Mouse (Mus musculus): Measurements from ENCODE around the gene Tmem254c.
"Not testable (repeated sequence)": the region's sequence is repeated elsewhere in the genome, so short reads cannot be mapped to it uniquely, and the experiment has no call there.

Gene Tmem254c

DNA sequence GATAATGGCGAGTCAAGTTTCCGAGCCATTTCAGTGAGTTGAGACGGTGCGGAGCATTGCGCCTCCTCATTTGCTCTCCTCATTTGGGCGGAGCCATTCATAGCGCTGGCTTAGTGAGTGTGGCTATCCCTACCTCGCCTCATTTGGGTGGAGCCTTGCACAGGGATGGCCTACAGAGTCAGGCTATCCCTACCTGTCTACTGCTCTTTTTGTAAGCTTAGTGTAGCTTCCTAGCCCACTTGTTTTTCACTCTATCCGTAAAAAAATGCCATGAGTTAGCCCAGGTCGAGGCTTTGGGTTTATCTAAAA lies at the start of gene Tmem254c:
TSS of gene Tmem254c (minus strand) at position 31 of the 309 bp plus-strand sequence.
- DNase-seq (ENCODE audit: low read depth): not testable (repeated sequence)

DNA sequence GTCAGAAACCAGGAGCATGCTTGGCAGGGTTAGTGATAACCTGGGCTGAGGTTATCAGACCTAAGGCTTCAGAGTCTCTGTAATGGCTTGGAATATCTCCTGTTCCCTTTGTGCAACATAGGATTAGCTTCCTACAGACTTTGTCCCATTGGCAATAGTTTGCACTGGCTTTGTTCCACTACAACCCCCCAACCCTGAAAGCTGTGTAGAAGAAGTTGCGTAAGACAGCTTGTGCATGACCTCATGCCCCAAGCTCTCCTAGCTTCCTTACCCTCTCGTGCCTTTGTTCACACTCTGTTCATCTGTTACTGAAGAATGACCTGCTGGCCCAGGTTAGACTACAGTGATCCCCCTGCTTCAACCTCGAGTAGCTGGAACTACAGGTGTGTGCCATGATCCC lies 30.5 kb upstream of the Tmem254c start:
- not testable (repeated sequence) for DNase-seq (ENCODE audit: low read depth)

DNA sequence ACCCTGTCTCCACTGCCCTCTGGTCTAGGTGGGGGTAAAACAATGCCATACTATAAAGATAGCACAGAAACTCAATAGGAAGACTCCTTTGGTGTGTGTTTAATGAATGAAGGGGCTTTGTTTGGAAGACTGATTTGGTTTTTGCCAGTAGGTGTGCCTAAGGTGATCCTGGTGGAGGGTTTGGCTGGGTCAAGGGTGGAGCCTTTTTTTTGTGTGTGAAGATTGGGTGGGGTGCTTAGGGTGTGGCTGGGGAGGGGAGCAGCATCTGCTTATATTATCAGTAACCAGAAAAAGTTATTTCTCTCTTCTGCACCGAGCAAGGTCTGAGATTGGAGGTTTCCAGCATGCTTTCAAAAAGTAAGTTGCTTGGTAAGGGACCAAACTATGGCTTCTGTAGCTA lies 14.8 kb upstream of the Tmem254c start, which contains the start of gene Cphx3:
TSS of gene Cphx3 (plus strand) at position 301 of the 400 bp plus-strand sequence.
- DNase-seq (ENCODE audit: low read depth): not testable (repeated sequence)

DNA sequence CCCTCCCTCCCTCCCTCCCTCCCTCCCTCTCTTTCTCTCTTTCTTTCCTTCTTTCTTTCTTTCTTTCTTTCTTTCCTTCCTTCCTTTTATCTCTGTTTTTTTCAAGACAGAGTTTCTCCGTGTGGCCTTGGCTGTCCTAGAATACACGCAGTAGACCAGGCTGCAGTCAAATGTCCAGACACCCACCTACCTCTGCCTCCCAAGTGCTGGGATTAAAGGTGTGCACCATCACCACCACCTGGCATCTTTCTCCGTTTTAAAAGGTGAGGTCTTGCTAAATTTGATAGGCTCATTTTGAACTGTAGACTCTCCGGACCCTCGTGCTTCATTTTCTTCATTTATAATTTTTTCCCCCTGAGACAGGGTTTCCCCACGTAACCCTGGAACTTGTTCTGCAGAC lies 14.1 kb upstream of the Tmem254c start, which contains the start of gene Cphx2:
TSS of gene Cphx2 (plus strand) at position 301 of the 400 bp plus-strand sequence.
- not testable (repeated sequence) for DNase-seq (ENCODE audit: low read depth)

DNA sequence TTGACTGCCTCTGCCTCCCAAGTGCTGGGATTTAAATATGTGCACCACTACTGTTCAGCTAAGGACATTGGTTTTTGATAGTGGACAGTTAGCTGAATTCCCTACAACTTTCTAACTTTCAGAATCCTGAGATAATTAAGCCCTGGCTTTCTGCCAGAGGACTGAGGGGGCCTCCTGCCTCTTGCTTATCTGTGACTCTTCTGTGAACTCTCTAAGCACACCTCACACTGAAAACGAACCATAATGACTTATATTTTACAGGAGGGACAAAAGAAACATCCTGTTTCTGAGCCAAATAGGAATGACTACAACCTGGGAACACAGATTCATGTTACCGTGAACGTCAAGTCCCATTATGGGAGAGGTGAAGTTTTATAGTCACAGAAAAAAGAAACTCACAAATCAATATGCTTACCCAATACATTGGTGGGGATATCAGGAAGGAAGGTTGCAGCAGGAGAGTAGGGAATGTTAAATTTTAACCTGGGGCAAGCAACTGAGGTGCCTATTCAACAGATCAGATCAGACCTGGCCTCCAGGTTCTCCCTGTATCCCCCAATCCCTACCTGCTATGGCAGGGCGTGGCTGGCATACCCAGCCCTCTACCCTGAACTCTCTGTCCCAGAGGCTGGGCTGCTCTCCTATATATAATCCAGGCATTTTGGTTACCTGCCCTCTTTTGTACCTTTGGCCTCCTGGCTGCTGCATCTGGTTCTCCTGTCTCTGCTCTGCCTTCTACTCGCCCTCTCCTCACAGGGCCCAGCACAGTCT lies 9.7 kb upstream of the Tmem254c start:
- DNase-seq (ENCODE audit: low read depth): not testable (repeated sequence)

DNA sequence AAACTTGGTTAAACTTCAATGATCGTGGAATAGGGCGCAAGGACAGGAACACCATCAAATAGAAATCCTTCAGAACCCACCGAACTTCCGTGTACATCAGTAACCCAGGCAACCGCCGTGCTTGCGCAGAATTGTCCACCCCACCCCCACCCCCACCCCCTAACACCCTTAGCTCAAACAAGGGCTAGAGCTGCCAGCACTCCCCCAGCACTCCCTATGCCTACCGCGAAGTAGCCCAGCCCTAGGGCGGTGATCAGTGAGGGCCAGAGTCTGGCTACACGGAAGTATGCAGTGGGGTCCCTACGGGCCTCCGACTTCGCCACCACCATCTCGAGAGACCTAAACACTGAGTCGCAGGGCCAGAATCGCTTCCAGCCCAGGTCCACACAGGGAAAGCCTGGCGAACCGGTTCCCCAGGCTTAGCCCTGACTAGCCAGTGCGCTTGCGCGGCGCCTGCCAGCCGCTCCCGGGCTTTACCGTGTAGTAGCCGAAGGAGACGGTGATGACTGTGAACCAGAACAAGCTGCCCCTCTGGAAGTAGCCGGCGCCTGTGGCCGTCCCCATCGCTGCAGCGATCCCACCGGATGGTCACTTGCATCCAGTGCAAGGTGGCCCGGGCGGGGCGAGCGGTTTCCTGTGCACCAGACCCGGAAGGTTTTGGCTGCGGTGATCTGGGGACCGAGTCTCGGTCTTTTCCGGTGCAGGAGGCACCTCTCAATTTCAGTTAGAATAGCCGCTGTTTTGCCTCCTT lies 406 bp downstream of the Tmem254c start:
- not testable (repeated sequence) for DNase-seq (ENCODE audit: low read depth)

DNA sequence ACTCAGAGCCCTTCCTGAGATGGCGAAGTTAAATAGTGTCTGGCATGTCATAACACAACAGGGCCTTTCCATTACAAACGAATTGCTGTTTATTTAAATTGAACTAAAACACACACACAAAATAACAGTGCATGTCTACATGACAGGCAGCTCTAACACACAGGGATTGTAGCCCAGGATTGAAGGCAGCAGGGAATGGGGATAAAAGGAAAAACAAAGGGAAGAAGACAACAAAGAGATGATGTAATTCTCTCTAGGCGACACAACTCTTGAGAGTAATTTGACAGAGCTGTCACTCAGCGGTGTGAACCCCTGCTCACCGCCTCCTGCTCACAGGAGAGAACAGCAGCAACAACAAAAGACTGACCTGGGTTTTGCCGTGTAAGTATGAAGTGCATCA lies 7.8 kb downstream of the Tmem254c start:
- not testable (repeated sequence) for DNase-seq (ENCODE audit: low read depth)

DNA sequence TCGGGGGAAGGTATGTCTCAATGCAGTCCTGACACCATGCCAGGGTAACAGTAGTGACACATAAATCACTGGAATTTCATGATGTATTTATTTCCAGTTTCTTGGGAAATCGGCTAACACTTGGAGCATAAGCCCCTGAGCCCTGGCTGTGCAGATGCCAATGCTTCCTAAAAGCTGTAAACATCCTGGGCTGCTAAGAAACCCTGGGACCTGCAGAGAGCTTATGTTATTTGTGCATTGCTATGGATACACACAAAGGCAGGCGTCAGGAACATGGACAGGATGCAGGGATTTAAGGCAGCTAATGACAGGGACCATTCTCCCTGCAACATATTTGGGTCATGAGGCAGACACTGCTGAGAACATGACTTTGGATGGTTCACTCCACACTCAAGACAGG lies 9.0 kb downstream of the Tmem254c start:
- not testable (repeated sequence) for DNase-seq (ENCODE audit: low read depth)

DNA sequence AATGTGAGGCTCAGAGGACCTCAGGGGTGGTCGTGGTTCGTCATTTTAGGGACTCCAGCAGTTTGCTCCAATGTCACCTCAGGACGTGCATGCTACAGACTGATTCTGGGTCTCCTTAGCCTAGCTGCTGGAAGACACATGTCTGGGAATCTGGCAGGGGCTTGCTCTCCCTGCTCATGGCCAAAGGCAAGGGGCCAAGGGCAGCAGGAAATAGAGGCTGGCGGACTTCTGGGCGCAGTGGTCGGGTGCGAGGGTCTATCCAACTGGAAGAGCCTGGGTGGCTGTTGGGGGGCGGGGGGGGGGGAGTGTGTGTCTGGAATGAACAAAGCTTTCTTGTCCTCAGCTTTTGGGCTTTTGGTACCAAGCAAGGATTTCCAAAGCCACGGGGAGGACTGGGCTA lies 18.4 kb downstream of the Tmem254c start:
- not testable (repeated sequence) for DNase-seq (ENCODE audit: low read depth)

DNA sequence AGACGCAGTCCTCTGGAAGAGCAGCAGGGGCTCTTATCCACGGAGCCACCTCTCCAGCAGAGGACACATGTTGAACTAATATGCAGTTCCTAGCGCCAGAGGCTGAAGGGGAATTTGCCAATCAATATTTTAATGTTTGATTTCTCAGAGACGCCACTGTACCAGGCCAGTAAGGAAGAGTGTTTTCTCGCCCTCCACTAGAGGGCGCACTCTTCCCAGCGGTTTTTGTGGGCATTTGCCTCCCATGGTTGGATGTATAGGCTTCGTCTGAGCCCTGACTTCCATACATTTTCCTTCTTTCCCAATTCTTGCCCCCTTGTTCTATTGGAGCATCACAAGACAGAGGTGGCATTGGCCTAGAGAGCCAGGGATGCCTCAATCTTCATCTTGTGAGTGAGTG lies 20.1 kb downstream of the Tmem254c start:
- DNase-seq (ENCODE audit: low read depth): not testable (repeated sequence)

DNA sequence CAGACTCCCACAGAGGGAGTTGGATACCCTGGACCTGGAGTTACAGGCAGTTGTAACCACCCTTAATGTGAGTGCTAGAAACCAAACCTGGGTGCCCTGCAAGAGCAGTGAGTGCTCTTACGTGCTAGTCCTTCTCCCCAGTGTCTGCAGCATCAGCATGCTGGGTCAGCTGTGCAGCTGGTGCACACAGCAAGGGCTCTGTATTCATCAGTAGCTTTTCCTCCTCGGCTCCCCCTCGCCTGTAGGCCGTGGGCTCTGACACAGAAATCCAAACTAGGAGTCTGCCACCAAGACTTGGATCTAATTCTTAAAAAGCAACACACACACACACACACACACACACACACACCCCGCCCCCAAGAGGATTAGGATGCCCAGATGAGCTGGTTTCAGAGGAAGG lies 22.1 kb downstream of the Tmem254c start:
- DNase-seq (ENCODE audit: low read depth): not testable (repeated sequence)

DNA sequence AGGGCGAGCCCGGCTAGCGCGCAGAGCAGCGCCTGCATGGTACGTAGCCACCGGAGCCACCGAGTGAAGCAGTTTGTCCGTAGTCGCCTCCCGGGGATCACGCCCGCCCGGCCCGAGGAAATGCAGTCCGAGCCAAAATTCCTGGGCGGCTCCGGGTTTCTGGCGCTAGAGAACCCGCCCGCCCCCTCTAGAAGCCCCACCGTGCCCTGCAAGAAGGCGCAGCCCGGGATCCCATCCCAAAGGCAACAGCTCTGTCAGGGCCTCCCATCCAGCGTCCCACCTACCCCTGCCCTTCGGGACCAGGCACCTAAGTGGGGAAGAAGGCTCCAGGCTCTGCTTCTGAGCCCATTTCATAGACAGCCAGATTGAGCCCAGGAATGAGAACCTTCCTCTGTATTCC lies 24.5 kb downstream of the Tmem254c start, which contains the start of gene Gm9780:
TSS of gene Gm9780 (minus strand) at position 101 of the 400 bp plus-strand sequence.
- not testable (repeated sequence) for DNase-seq (ENCODE audit: low read depth)

DNA sequence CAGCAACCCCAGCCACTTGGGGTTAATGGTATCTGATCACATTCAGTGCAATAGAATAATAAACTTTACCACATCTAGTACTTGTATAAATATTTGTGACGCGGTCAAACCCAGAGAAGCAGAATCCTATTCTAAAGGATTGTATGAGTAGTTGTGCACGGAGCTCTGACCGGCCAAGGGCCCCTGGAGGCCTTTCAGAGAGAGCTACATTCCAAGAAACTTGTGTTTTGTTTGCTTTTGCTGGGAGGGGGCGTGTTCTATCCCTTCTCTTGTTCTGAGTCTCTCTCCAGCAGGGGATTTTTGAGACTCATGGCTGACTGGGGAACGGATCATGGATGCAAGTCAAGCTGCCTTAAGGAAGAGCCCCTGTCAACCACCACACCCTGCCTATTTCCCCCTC lies 31.7 kb downstream of the Tmem254c start:
- not testable (repeated sequence) for DNase-seq (ENCODE audit: low read depth)

DNA sequence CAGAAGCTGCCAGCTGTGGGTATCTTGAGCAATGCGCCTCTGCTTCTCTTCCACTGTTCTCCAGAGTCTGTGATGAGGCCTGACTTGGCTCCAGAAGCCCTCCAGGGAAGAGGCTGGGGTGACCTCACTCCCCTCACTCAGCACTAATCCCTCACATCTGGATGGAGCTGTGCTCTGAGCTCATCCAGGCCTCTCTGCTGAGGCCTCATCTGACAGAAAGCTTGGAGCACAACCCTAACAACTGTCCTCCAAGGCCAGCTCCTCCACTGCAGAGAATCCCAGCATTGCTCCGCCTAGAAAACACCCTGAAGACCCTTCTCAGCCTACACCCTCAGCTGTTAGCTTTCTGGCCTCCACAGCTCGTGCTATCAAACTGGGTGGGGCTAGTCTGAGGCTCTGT lies 32.8 kb downstream of the Tmem254c start:
- DNase-seq (ENCODE audit: low read depth): not testable (repeated sequence)

DNA sequence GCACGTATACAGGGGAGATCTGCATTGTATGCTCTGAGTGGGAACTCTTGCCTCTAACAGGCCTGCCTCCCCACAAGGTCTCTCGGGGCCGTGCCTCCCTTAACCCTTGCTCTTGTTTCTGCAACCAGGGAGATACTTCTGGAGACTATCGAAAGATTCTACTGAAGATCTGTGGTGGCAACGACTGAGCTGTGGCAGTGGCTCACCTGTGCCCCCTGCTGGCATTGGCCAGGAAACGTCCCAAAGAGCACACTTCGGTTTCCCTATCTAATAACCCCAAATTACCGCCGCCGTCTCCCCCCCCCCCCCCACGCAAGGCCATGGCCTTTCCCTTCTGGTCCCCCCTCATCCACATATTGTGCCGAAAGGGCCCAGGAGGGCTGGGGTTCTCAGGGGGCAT lies 41.5 kb downstream of the Tmem254c start:
- DNase-seq (ENCODE audit: low read depth): not testable (repeated sequence)

DNA sequence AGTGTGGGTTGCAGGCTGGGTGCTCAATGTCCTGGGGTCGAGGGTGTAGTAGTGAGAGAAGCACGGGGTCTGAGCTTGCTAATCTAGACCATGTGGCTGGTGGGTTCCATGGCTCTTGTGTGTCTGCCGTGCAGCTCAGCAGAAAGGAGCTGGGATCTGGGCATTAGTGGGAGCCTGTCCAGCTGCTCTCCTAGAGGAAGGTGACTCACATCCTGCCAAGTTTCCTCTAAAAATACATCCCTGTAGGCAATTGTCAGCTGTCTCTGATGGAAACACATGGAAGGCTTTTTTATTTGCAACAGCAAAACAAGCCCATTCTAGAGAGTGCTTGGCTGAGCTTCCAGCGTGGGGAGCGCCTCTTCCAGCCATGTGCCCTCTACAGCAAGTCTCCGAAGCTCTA lies 44.3 kb downstream of the Tmem254c start:
- DNase-seq (ENCODE audit: low read depth): not testable (repeated sequence)

DNA sequence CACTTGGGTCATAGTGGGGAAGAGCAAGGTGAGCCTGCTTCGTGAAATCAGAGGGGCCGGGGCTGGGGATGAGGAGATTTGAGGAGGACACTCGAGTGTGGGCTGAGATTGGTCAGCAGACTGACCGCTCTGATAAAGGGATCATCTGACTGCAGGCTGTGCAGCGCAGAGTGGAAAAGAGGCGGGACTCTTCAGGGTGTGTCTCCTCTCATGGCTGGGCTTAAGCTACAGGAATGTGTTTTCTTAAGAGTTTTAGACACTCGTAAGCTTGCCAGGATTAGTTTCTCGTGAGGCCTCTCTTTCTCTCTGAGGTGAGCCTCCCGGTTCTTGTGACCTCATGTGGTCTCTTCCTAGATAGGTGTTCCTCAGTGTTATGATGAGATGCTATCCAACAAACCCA lies 45.6 kb downstream of the Tmem254c start:
- not testable (repeated sequence) for DNase-seq (ENCODE audit: low read depth)

DNA sequence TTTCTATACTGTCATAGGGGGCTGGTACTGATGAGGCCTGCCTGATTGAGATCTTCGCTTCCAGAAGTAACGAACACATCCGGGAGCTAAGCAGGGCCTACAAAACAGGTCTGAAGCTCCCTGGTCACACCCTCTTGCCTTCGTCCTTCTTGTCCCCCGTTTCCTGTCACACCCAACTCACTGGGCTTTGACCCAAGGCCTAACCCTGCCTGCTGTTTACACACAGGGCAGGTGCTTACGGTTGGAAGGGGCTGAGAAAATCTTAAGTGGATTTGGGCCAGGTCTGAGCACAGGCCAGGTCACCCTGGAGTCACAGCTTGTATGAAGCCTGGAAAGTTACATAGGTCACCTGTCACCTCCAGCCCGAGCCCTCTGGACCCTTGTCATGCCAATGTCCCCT lies 50.7 kb downstream of the Tmem254c start:
- not testable (repeated sequence) for DNase-seq (ENCODE audit: low read depth)

Data from c-Kit-positive CD71-positive TER-119-negative erythroid progenitor cells, embryonic 14.5 days (primary cell).